ENCODE assay signal across 9 mouse cellular contexts in the genomic region with DNA sequence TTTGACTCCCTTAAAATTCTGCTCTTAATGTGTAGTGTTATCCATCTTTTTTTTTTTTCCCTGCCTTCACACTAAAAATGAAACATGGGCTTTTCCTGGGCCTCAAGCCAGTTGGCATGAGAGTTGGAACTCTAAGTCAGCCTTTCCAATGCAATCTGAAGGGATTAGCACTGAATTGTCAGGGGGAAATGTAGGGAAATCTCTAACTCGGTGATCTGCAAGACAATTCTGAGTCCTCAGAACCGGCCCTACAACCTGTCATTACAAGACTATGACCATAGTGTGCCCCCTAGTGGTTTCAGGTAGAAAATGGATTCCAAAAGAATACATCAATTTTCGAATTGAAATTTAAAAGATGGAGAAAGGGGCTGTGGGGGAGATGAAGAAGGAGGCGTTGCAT.
DNase-seq lines count a peak whose midpoint lies in the region; ATAC-seq and TF ChIP-seq lines count a peak whose summit lies in the region.
"Had no signal": no experiment of that assay in that cellular context is flagged by ENCODE, and none has a peak within 500 bp of the region (broad histone marks: within the 10 kb centered on the region; RNA-seq: fewer than 3 reads in every experiment).

No protein-coding gene starts in this region.

- H3K9ac ChIP-seq in kidney, postnatal 0 days (ENCODE audit: low read depth, low read length), result no peak overlapping the region
- no peak overlapping the region for H3K9ac ChIP-seq in kidney, embryonic 15.5 days
- no peak overlapping the region for H3K9ac ChIP-seq in forebrain, embryonic 16.5 days (replicated peaks; ENCODE audit: low read depth, low read length)
- H3K9ac ChIP-seq: limb, embryonic 12.5 days had no signal

- no peaks in the 10 kb centered on the region for H3K4me1 ChIP-seq in kidney, postnatal 0 days (replicated peaks; ENCODE audit: insufficient read depth, low read length)
- no peaks in the 10 kb centered on the region for H3K4me1 ChIP-seq in kidney, embryonic 15.5 days
- peaks cover 3% of the 10 kb centered on the region; the same call in 1 of the 2 replicates for H3K4me1 ChIP-seq in forebrain, embryonic 16.5 days (replicated peaks; ENCODE audit: control insufficient read depth, insufficient read depth, low read length)
- H3K4me1 ChIP-seq: limb, embryonic 12.5 days had no signal

- peak; percentile 2 for DNase-seq in adrenal gland, adult 2 months
- no peak for DNase-seq in adrenal gland, postnatal 4 days (ENCODE audit: low spot score in 2 of 2)
- peak; percentile 72 for DNase-seq in kidney, postnatal 0 days (ENCODE audit: low spot score)
- DNase-seq in R1 (ENCODE audit: low read depth, low spot score), result peak; percentile 60
- DNase-seq in ovary, postnatal 14 days (ENCODE audit: low spot score), result peak; percentile 21
- DNase-seq in urinary bladder, adult 18-20 months (ENCODE audit: low spot score in 2 of 2), result no peak

- WGBS in kidney, postnatal 0 days, result 28% methylated on average over 4 of the region's 4 CpGs
- WGBS in kidney, embryonic 15.5 days, result 33% methylated on average over 4 of the region's 4 CpGs
- WGBS in forebrain, embryonic 16.5 days, result 20% methylated on average over 4 of the region's 4 CpGs

- no peak for ATAC-seq in kidney, postnatal 0 days (replicated peaks; ENCODE audit: low FRiP score, low read depth)
- no peak for ATAC-seq in kidney, embryonic 15.5 days (replicated peaks; ENCODE audit: low FRiP score)
- ATAC-seq in forebrain, embryonic 16.5 days, result peak; percentile 53; the same call in 1 of the 2 replicates

- H3K36me3 ChIP-seq in kidney, postnatal 0 days (ENCODE audit: insufficient read depth, low read length), result no peaks in the 10 kb centered on the region
- no peaks in the 10 kb centered on the region for H3K36me3 ChIP-seq in kidney, embryonic 15.5 days
- H3K36me3 ChIP-seq in forebrain, embryonic 16.5 days (ENCODE audit: control insufficient read depth, insufficient read depth), result no peaks in the 10 kb centered on the region
- H3K36me3 ChIP-seq: limb, embryonic 12.5 days had no signal

- H3K9me3 ChIP-seq in kidney, postnatal 0 days (replicated peaks; ENCODE audit: low read length), result no peaks in the 10 kb centered on the region
- no peaks in the 10 kb centered on the region for H3K9me3 ChIP-seq in kidney, embryonic 15.5 days (replicated peaks)
- H3K9me3 ChIP-seq in forebrain, embryonic 16.5 days (ENCODE audit: control insufficient read depth, low read length), result no peaks in the 10 kb centered on the region
- H3K9me3 ChIP-seq: limb, embryonic 12.5 days had no signal

- H3K4me3 ChIP-seq in kidney, postnatal 0 days (replicated peaks; ENCODE audit: low read depth, low read length), result no peak overlapping the region
- no peak overlapping the region for H3K4me3 ChIP-seq in kidney, embryonic 15.5 days (replicated peaks)
- no peak overlapping the region for H3K4me3 ChIP-seq in forebrain, embryonic 16.5 days (replicated peaks; ENCODE audit: low read length)
- H3K4me3 ChIP-seq: limb, embryonic 12.5 days had no signal

- H3K27me3 ChIP-seq in kidney, postnatal 0 days (ENCODE audit: insufficient read depth, low read length), result no peaks in the 10 kb centered on the region
- H3K27me3 ChIP-seq in kidney, embryonic 15.5 days, result no peaks in the 10 kb centered on the region
- H3K27me3 ChIP-seq in forebrain, embryonic 16.5 days (replicated peaks; ENCODE audit: control insufficient read depth, insufficient read depth, low read length), result no peaks in the 10 kb centered on the region
- H3K27me3 ChIP-seq: limb, embryonic 12.5 days had no signal

- no peak overlapping the region for H3K4me2 ChIP-seq in kidney, postnatal 0 days (ENCODE audit: low read length)
- no peak overlapping the region for H3K4me2 ChIP-seq in kidney, embryonic 15.5 days
- no peak overlapping the region for H3K4me2 ChIP-seq in forebrain, embryonic 16.5 days (ENCODE audit: low read length)
- H3K4me2 ChIP-seq: limb, embryonic 12.5 days had no signal

- H3K27ac ChIP-seq in kidney, postnatal 0 days, result no peak overlapping the region
- H3K27ac ChIP-seq in kidney, embryonic 15.5 days, result no peak overlapping the region
- H3K27ac ChIP-seq in forebrain, embryonic 16.5 days (ENCODE audit: low read length), result no peak overlapping the region
- H3K27ac ChIP-seq: limb, embryonic 12.5 days had no signal

- peak; percentile 67 for TF ChIP-seq CTCF in kidney, postnatal 0 days (IDR thresholded peaks at IDR 0.05; ENCODE audit: low read depth)

Comparison
In these comparisons a context has a peak if more than half of its experiments do, and no peak if none do; other contexts are left out.
1. DNase-seq: peak in adrenal gland, adult 2 months (single experiment), kidney, postnatal 0 days (single experiment), R1 (single experiment) and ovary, postnatal 14 days (single experiment); none in adrenal gland, postnatal 4 days (0 of 2) and urinary bladder, adult 18-20 months (0 of 2).